Mouse (Mus musculus) lung, postnatal 0 days (tissue): ENCODE results near the gene Jpt1.

Source experiments
- CTCF ChIP-seq: IDR thresholded peaks from 2 replicates; pipeline ENCODE4 v1.5.1; 2016; ENCODE audit warnings: antibody characterized with exemption, mild to moderate bottlenecking
- EP300 ChIP-seq: IDR thresholded peaks from 2 replicates; pipeline ENCODE4 v1.6.1; 2016; ENCODE audit warnings: antibody characterized with exemption, mild to moderate bottlenecking, control low read depth

DNA sequence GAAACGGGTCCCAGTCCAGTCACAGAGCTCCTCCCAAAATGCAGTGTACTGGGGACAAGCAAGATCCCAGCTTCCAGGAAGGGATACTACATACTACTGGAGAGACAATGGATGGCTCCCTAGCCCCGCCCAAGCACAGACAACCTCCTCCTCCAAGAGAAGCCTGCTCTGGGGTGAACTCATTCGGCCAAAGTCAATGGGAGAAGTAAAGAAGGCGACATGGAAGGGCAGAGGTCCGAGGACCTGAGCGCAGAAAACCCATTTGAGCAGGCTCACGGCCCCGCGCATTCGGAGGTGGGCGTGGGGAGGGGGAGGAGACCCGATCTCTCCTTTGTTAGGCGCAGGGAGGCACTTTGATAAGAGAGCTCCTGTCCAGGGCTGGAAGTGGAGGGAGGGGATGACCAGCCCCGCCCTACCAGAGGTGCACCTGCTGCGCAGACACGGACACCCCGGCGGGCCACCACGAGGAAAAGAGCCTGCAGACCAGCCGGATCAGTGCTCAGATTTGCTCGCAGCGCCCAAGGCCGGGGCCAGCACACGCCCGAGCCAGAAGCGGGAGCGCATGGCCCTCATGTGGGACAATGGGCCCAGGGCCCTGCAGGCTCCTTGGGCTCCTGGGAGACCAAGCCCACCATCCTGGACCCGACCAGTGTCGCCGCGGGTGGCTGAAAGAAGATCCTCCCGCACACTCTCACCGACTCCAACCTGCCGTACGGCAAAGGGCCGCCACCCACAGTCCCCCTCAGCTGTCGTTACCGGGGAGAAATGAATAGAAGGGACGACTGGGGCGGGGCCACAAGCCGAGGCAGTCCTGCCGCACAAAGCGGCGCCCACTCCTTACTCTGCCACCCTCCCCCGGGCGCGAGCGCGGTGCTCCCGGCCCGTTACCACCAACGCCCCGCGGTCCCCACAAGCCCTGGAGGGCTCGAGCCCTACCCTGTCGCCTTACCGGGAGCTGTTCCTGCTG lies 633 bp downstream of the Jpt1 start:
- TF ChIP-seq CTCF (no peak), EP300 (no peak)
